Mouse (Mus musculus): ENCODE data around the gene Ppm1g.

Gene Ppm1g

DNA sequence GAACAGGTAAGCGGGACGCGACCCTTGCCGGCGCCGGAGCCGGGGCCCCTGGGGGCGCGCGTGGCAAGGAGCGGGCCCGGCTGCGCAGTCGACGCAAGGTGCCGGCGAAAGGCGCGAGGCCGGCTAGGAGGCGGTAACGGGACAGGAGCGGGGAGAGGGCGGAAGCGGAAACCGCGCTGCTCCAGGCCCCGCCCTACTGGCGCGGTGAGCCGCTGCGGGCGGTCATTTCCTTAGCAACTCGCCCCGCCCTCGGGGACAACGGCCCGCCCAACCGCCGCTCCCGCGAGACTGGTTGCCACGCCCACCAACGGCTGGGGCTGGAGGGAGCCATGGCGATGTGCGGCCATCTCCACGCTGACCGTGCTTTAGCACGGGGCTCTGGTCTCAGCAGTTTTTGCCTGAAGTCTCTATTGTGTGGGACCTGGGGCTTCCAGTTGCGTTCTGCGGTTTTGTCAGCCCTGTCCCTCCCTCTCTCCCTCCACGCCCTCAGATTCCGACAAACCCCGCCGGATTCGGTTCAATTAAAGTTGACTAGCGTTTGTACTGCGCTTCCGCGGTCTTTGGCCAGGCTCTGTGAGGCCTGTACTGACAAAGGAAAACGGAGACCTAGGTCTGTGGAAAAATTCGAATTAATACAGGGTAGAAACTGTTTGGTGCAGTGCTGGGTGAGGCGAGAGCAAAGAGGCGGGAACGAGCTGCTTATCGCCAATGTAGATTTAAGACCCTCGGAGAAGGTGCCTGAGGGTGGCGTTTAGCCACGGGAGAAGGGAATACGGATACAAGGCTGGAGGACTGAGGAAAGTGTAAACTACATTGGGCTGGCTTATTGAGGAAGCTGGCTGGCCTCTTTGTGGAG lies at the start of gene Ppm1g:
Gene Ppm1g (minus strand): TSS at position 240 of the 856 bp plus-strand sequence.
- DNase-seq (ENCODE audit: low spot score) = peak; percentile 97

DNA sequence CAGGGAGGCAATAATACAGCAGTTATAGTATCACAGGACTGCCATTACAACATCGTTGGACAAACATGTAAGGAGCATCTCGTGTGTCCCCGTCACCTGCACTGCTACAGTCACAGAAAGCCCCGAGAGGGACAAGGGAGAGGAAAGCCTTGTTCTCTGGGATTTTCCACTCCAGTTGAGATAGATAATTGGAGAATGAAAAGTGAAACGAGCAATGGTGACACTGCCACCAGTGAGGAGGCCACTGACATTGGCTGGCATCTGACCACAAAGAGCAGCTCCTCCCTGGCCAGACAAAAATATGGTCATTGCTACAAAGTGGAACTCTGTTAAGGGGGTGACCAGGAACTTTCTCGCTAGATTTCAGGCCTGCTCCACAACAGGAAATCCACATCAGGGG lies 47.2 kb upstream of the Ppm1g start:
- no peak for DNase-seq (ENCODE audit: low spot score)

DNA sequence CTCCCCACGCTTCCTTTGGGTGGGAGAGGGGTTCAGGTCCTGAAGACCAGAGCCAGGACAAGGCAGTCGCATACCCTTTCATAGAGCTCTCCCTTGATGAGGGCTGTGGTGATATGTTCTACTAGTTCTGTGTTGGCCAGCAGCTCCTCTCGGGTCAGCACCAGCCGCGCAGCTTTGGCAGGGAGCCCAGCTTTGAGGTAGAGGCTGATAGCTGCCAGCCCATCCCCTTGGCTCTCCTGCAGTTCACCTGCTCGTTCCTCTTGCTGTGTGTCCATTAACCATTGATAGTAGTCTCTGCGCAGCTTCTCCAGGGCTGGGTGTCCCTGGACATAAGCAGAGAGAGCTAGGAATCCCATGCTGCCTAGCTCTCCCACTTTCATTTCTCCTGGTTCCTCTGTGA lies 45.6 kb upstream of the Ppm1g start:
- DNase-seq (ENCODE audit: low spot score) = no peak

DNA sequence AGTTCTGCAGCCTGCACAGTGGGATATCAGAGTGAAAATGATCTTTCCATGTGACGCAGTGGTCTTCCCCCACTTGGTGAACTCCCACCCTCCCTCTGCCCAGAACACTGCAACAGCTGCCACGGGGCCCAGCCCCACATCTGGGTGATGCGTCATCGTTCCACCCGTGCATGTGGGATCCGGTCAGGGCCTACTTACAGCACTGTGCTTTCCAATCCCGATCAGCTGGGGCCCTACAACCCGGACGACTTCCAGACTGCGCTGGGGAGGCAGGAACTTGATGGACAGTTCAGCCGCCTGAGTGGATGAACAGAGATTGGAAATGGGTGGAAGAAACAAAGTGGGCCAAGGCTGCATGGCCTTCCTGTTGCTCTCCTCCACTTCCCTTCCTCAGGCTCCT lies 37.1 kb upstream of the Ppm1g start:
- no peak for DNase-seq (ENCODE audit: low spot score)

DNA sequence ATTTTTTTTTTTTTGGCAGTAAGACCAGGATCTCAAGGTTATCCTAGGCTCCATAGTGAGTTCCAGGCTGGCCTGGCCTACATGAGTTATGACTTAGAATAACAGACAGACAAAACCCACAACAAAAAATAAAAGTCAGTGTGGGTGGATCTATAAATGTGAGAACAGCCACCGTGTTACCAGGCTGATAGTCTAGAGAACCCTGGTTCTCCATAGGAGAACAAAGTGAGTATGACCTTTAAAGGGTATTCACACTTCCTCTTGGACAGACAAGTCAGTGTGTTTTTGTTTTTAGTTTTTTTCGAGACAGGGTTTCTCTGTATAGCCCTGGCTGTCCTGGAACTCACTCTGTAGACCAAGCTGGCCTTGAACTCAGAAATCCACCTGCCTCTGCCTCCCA lies 35.5 kb upstream of the Ppm1g start:
- DNase-seq (ENCODE audit: low spot score) = no peak

DNA sequence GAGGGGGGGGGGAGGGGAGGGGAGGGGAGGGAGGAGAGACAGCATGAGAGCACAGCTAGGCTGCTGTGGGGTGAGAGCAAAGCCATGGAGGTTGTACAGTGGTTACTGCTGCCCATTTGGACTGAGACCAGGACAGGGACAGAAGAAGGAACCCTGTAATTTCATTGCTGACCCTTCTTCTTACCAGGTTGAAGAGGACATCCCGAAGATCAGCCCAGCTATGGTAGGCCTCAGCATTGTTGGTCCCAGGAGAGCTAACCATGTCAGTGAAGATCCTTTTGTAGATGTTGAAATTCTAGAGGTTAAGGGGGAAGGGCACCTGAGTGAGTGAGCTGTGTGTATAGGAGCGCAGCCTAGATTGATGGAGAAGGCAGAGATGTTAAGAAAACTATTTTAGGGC lies 34.9 kb upstream of the Ppm1g start:
- DNase-seq (ENCODE audit: low spot score) = no peak

DNA sequence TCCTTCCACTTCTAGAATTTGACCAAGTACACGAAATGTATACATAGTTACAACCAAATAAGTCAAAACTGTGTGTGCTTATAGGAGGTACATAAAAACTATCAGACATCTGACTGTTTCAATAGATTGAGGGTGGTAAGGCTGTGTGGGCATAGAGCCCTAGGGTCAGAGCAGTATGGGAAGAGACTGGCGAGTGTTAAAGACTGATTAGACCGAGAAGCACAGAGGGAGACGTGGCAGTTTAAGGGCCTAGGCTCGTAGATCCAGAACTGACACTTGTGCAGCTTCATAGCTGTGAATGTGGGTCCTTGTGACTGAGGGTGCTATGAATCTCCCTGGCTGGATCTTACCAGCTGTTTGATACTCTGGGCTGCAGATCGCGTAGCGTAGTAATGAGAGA lies 34.4 kb upstream of the Ppm1g start:
- no peak for DNase-seq (ENCODE audit: low spot score)

GRCm38 (mm10) chr5:31254452-31254851 lies 34.0 kb upstream of the Ppm1g start:
- DNase-seq (ENCODE audit: low spot score) = no peak

- DNase-seq (ENCODE audit: low spot score) = no peak
These were observed 33.3 kb upstream of the Ppm1g start for GRCm38 (mm10) chr5:31253806-31254205.

DNA sequence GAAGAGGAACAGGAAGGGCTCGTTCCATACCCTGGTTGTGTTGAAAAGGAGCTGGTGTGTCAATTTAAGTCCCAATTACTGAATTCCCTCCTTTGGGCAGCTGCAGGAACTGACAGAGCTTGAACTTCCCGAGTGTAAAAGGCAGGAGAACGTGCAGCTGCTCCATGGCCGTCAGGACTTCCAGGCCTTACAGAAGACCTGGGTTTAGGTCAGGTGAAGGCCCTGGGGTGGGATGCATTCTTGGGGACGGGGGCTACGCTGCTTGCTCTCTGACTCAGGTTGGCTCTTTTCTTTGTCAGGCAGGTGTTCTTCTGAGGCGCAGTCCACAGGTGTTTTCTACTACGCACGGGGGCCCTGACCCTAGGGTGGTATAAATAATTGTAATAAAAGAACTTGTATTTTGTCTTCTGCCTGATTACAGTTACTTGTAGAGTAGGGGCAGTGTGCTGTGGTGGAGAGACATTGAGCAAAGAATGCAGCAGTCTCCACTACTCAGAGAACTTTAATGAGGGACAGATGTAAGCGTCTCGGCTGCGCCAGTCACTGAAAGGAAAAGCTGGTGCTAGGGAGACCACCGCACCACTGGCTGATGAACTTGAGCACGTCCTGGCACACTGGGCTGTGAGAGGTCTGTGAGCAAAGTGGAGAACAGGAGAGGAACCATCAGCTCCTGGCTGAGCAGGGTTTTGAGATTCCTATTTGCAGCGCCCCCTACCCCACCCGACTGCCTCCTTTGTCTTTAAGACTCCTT lies 32.5 kb upstream of the Ppm1g start:
- DNase-seq (ENCODE audit: low spot score) = no peak

DNA sequence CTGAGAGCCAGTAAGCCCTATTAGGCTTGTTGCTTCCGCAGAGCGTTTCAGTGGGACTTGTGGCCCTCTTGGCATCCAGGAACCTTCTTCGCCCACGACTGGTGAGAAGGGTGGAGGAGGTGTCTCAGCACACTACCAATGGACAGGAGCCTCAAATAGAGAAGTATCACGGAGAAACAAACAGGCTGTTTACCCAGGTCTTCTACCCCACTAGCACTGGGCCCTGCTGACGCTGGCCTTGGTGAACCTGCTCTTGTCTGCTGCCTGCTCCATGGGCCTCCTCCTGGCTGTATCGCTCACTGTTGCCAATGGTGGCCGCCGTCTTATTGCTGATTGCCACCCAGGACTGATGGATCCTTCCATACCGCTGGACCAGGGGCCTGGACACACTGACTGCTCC lies 31.7 kb upstream of the Ppm1g start:
- no peak for DNase-seq (ENCODE audit: low spot score)

GRCm38 (mm10) chr5:31251541-31252101 lies 31.1 kb upstream of the Ppm1g start, which contains the start of gene Krtcap3:
Gene Krtcap3, plus strand, starts transcription at chr5:31251691.
- DNase-seq (ENCODE audit: low spot score) = peak; percentile 78

DNA sequence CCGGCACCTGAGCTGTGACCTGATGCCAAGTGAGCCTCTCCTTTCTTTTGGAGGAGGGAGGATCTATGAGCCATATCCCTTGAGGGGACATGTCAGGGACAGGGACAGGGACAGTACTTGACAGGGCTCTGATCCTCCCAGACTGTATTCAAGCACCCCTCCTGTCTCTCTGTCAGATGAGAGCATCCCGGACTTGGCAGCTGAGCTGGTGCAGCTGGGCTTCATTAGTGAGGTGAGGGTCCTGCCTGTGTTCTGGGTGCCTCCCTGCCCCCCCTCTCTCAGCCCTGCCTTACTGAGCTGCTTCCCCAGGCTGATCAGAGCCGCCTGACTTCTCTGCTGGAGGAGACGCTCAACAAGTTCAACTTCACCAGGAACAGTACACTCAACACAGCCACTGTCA lies 30.2 kb upstream of the Ppm1g start:
- DNase-seq (ENCODE audit: low spot score) = no peak

DNA sequence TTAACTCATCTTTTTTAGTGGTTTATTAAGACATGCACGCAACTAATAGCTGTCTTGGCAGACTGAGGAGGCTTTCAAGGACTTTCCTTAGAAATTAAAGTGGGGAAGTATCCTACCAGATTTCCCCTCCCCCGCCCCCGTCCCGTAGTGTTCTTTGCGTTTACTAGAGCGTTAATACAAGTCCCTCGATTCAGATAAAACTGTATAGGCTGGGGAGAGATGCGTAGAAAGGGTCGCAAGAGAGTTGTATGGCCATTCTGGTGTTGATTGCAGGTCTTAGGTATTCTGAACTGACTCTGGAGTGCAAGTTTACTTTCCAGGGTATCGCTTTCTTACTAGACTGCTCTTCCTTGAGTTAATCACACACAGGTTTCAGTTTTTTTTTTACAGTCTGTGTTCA lies 21.7 kb upstream of the Ppm1g start:
- DNase-seq (ENCODE audit: low spot score) = no peak

DNA sequence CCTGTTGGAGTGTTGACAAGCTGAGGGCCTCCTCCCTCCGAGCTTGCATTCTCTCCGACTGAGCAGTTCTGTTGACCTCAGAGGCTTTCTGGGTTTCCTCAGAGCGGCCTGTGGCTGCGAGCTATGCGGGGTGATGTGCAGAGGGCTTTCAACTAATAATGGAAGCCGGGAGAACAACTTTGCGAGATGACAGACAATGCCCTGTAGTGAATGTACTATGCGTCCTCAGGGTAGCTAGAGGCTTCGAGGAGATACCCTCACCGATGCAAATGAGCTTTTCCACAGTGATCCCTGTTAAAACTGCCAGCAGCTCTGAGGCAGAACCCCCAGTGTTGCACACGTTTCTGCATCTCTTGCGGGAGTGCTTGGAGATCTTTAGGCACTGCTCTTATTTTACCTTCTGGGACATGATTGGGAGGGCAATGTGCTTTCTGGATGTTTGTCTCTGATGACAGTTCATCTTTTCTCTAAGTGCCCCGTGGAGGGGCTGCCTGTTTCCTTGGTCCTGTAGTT lies 21.1 kb upstream of the Ppm1g start:
- no peak for DNase-seq (ENCODE audit: low spot score)

GRCm38 (mm10) chr5:31240637-31241521 lies 20.4 kb upstream of the Ppm1g start, which contains the start of the genes Nrbp1 and Gm9970:
Gene Nrbp1, plus strand, starts transcription at chr5:31240864.
Gene Gm9970, minus strand, starts transcription at chr5:31241232.
- peak; percentile 97 for DNase-seq (ENCODE audit: low spot score)

- no peak for DNase-seq (ENCODE audit: low spot score)
These were observed 6.2 kb upstream of the Ppm1g start for GRCm38 (mm10) chr5:31226641-31227040.

GRCm38 (mm10) chr5:31222696-31223095 lies 2.2 kb upstream of the Ppm1g start:
- no peak for DNase-seq (ENCODE audit: low spot score)

DNA sequence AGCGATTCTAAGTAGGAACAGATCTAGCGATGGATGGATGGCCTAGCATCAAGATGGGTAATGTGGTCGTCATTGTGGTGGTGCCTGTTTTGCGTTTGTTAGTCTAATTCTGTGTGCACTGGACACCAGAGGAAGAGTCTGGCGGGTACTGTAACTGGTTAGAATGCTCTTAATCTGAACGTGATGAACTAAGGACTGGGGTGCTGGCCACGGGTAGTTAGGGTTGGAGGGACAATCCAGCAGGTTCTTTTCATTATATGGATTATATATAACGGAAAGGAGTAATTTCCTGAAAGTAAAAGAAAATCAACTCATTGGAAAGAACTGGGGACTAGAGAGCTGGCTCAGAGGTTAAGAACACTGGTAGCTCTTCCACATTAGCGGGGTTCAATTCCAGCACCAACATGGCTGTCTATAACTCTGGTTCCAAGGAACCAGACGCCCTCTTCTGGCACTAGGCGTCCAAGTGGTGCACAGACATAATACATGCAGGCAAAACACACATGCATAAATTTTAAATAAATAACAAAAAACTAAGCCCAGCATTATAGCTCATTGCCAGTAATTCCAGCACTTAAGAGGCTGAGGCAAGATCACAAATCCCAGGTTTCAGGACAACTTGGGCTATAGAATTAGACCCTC lies 938 bp upstream of the Ppm1g start:
- no peak for DNase-seq (ENCODE audit: low spot score)

DNA sequence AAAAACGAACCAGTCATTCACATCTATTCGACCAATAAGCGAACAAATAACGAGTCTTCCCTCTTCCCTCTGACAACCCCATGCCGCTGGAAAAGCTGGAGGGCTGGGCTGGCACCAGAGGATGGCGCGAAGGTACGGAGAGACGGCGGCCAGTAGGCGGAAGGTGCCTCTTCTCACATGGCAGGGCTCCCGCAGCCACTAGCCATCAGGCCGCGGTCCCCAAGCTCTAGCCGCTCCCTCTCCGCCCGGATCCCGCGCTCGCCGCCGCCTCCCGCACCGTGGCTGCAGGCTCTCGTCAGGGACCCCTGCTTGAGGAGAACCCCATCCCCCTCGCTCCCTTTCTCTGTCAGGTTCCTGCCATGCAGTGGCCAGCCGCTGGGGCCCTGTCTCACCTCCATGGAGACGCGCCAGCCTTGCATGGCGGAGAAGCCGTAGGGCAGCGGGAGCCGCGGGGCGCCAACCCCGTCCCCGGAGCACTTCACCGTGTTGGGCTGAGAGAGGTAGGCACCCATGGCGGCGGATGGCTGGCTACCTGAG lies 508 bp downstream of the Ppm1g start:
- no peak for DNase-seq (ENCODE audit: low spot score)

- no peak for DNase-seq (ENCODE audit: low spot score)
These were observed 1.0 kb downstream of the Ppm1g start for GRCm38 (mm10) chr5:31219474-31219873.

Data from testis, postnatal 14 days (tissue).